Mouse (Mus musculus): ENCODE data around the gene Sesn1. TPM values are rescaled to one million over a fixed set of nuclear protein-coding genes. Genes with fewer than 3 reads are reported as not detected.
A peak's percentile ranks its signal among the peaks of the same experiment; 100 is the strongest.
"Not testable (repeated sequence)": the region's sequence is repeated elsewhere in the genome, so short reads cannot be mapped to it uniquely, and the experiment has no call there.

Gene Sesn1
- total RNA-seq, 4 experiments from 2014 or later, result 12.7 to 32.8 (median 20.0) TPM

GRCm38 (mm10) chr10:41821171-41821570 lies 11.4 kb downstream of the Sesn1 start:
- DNase-seq (ENCODE audit: low spot score in 2 of 2), result no peak

GRCm38 (mm10) chr10:41822573-41823281 lies 13.0 kb downstream of the Sesn1 start:
- no peak for DNase-seq (ENCODE audit: low spot score in 2 of 2)

DNA sequence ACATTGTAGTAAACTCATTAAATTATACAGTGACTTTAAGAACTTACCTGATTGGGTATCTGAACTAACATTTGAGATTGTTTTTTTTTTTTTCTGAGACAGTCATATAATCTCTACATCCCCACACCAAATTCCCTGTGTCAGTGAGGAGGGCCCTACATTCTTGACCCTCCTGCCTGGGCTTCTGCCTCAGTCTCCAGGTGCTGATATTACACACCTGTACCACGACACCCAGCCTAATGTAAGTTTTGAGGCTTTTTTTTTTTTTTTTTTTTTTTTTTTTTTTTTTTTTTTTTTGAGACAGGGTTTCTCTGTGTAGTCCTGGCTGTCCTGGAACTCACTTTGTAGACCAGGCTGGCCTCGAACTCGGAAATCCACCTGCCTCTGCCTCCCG lies 13.5 kb downstream of the Sesn1 start:
- DNase-seq (ENCODE audit: low spot score in 2 of 2), result not testable (repeated sequence)

DNA sequence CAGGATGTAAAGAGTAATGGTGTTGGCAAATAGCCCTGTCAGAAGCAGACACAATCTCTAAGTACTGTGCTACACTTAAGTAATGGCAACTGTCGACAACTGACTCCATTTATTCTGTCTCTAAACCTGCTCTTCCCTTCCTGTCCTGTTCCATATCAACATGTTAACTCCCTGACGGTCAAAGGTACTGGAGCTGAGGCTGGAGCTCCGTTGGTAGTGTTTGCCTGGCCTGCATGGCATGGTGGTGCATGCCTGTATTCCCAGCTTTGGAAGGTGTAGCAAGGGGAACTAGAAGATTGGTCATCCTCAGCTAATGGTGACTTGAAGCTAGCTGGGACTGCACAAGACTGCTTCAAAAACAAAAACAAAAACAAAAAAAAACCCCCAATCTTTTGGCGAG lies 14.2 kb downstream of the Sesn1 start:
- DNase-seq (ENCODE audit: low spot score in 2 of 2), result no peak

DNA sequence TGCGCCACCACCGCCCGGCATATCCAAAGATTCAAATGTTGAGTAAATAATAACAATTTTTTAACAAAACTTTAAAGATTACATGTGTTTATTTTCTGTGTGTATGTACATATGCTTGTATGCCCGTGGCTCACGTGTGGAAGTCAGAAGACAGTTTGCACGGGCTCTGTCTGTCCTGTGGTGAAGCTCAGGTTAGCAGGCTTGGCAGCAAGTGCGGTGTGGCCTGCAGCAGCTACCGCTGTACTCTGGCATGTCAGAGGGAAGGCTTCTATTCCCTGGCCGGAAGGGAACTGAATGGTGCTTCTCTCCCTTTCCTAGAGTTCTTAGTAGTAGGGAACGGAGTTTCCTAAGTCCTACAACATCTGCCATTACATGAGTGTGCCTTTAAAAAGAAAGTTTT lies 15.3 kb downstream of the Sesn1 start:
- peak in 1 of 2 experiments; percentile 12 for DNase-seq (ENCODE audit: low spot score in 2 of 2)

GRCm38 (mm10) chr10:41825996-41826395 lies 16.3 kb downstream of the Sesn1 start:
- no peak for DNase-seq (ENCODE audit: low spot score in 2 of 2)

GRCm38 (mm10) chr10:41826526-41827116 lies 16.9 kb downstream of the Sesn1 start:
- no peak for DNase-seq (ENCODE audit: low spot score in 2 of 2)

- DNase-seq (ENCODE audit: low spot score in 2 of 2), result no peak
Observed at GRCm38 (mm10) chr10:41827784-41828183, 18.0 kb downstream of the Sesn1 start.

- DNase-seq (ENCODE audit: low spot score in 2 of 2), result no peak
Observed at GRCm38 (mm10) chr10:41829191-41829590, 19.5 kb downstream of the Sesn1 start.

DNA sequence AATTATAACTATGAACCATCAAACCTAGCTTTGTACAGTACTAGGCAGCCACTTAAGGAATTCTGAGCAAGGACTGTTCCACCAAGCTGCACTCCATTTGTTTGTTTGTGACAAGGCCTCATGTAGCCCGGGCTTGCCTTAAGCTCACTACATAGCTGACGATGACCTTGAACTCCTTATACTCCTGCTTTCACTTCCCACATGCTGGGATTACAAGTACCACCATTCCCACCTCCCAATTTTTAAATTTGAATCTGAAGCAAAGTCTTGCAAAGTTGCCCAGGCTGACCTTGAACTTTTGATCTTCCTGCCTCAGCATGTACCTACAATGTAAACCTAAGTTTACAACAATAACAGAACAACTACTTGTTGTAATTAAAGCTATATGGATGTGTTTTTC lies 20.2 kb downstream of the Sesn1 start:
- DNase-seq (ENCODE audit: low spot score in 2 of 2), result no peak

GRCm38 (mm10) chr10:41830445-41830844 lies 20.7 kb downstream of the Sesn1 start:
- no peak for DNase-seq (ENCODE audit: low spot score in 2 of 2)

- DNase-seq (ENCODE audit: low spot score in 2 of 2), result peak; percentile 16 to 37
Observed at GRCm38 (mm10) chr10:41830851-41831522, 21.3 kb downstream of the Sesn1 start.

DNA sequence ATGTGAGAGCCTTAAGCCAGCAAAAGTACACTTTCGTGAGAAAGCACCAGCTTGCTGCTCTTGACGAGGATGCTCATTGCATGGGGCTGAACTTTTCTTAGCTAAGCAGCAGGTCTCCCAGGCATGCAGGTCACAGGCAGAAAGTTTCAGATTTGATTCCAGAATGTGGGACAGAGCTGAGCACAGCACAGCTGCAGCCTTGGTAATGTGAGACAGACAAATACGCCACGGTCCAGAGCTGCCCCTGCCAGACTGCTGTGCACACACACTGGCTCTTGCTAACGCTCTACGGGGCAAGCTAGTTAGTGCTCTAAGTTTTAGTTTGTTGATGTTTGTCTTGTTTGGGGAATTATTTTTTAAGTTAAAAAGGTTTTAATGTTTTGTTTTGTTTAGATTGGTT lies 22.5 kb downstream of the Sesn1 start:
- DNase-seq (ENCODE audit: low spot score in 2 of 2), result peak; percentile 44 to 51

DNA sequence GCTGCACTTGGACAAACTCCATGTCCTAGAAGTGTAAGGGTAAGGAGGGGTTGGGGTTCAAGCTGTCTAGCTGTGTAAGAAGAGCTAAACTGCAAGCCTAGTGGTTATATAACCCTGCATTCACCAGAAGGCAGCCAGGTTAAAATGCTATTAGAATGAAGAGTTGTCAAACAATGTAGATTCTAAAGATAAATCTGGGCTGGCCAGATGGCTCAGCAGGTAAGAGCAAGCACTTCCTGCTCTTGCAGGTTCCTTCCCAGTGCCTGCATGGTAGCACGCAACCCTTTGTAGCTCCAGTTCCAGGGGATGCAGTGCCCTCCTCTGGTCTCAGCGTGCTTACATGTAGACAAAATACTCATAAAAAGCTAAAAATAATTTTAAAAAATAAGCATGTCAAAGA lies 24.4 kb downstream of the Sesn1 start:
- DNase-seq (ENCODE audit: low spot score in 2 of 2), result no peak

DNA sequence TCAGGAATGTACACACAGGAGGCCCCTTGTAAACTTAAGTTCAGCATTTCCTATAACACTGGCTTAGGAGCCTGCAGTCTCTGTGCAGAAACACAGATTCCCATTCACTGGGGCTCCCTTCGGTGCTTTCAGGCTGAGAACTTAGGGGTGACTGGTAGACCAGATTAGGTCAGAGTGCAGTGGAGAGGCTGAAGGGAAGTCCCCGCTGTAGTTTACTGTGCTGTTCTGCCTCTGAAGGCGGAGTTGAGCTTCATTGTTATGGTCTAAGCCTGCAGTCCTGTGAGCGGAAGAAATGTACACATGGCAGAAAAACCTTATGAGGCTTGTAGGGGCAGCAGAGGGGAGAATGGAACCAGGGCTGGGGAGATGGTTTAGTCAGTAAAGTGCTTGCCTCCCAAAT lies 29.2 kb downstream of the Sesn1 start:
- no peak for DNase-seq (ENCODE audit: low spot score in 2 of 2)

DNA sequence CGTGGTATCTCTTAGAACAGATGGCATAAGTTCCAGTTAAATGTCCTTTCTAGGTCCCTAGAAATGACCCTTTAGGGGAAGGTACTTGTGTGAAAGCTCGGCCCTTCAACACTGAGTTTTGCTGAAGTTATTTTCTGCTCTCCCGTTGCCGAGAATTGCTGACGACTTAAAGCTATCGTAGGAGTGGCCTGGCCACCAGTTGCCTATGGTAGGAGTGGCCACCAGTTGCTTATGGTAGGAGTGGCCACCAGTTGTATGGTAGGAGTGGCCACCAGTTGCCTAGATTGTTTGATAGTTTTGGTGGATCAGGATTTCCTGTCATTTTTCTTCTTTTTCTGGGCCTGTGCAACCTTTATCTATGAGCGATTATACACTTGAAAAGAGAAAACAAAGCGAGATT lies 38.0 kb downstream of the Sesn1 start:
- DNase-seq (ENCODE audit: low spot score in 2 of 2), result no peak

DNA sequence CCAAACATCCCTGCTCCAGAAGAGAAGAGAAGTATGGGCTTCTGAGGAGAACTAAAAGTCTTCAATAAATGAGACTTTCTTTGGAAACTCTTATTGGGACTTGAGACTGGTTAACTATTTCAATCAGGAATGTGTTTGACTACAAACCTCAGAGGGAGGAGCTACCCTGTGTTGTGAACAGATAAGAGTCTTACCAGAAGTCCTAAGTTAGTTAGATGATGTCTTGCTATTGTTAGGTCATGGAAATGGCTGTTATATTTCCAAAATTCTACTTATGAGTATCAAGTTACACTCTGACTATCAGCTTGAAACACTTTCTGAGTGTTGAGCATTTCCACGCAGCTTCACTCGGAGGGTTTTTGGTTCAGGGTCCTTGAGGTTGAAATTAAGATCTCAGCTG lies 39.0 kb downstream of the Sesn1 start:
- DNase-seq (ENCODE audit: low spot score in 2 of 2), result no peak

DNA sequence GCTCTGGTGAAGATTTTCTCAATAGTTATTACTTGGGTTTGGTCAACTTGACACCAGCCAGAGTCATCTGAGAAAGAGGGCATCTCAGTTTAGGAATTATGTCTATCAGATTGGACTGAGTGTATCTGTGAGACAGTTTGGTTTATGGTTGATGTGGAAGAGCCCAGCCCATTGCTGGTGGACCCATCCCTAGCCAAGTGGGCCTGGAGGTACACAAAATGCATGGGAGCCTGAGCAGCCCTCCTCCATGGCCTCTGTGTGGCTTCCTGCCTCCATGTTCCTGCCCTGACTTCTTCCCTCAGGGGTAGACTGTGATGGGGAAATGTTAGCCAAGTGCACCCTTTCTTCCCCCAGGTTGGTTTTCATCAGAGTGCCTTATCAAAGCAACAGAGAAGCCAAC lies 50.1 kb downstream of the Sesn1 start:
- no peak for DNase-seq (ENCODE audit: low spot score in 2 of 2)

DNA sequence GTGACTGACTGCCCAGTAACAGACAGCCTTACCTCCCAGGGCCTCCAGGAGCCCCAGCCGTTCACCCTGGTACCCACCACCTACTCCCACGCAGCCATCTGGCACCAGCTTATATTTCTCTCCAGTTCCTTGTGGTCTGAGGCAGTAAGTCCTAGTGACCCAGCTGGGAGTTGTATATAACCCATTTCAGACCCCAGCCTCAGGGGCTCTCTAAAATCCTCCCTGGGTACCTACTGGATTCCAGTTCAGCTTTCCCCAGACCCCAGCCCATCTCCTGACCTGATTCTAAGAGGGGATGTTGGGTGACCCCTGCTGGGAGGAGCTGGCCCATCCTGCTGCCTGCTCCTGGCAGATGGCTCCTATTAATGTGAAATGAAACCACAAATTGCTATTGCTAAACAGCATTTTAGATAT lies 50.5 kb downstream of the Sesn1 start:
- DNase-seq (ENCODE audit: low spot score in 2 of 2), result no peak

GRCm38 (mm10) chr10:41863053-41863452 lies 53.3 kb downstream of the Sesn1 start:
- no peak for DNase-seq (ENCODE audit: low spot score in 2 of 2)

GRCm38 (mm10) chr10:41866069-41866837 lies 56.5 kb downstream of the Sesn1 start:
- no peak for DNase-seq (ENCODE audit: low spot score in 2 of 2)

- DNase-seq (ENCODE audit: low spot score in 2 of 2), result no peak
Observed at GRCm38 (mm10) chr10:41866838-41867154, 57.1 kb downstream of the Sesn1 start.

Data from gastrocnemius, adult 8-10 months (tissue).